Mouse (Mus musculus): ENCODE measurements around the gene Pnkp.

The Pnkp gene

GRCm38 (mm10) chr7:44857042-44857552 is at the start of gene Pnkp:
Pnkp (plus strand) TSS chr7:44857139.
- peak; percentile 74 to 81 for DNase-seq (ENCODE audit: low read depth in 2 of 2, low spot score in 2 of 2)

- no peak for DNase-seq (ENCODE audit: low read depth in 2 of 2, low spot score in 2 of 2)
Observed at GRCm38 (mm10) chr7:44808927-44809326, 48.0 kb upstream of the Pnkp start.

- no peak for DNase-seq (ENCODE audit: low read depth in 2 of 2, low spot score in 2 of 2)
Observed at GRCm38 (mm10) chr7:44809466-44809865, 47.5 kb upstream of the Pnkp start.

GRCm38 (mm10) chr7:44810365-44810764 is 46.6 kb upstream of the Pnkp start:
- no peak for DNase-seq (ENCODE audit: low read depth in 2 of 2, low spot score in 2 of 2)

GRCm38 (mm10) chr7:44810819-44811557 is 46.0 kb upstream of the Pnkp start:
- no peak for DNase-seq (ENCODE audit: low read depth in 2 of 2, low spot score in 2 of 2)

GRCm38 (mm10) chr7:44812651-44813325 is 44.2 kb upstream of the Pnkp start:
- DNase-seq (ENCODE audit: low read depth in 2 of 2, low spot score in 2 of 2), result no peak

GRCm38 (mm10) chr7:44813985-44814384 is 43.0 kb upstream of the Pnkp start:
- DNase-seq (ENCODE audit: low read depth in 2 of 2, low spot score in 2 of 2), result no peak

- no peak for DNase-seq (ENCODE audit: low read depth in 2 of 2, low spot score in 2 of 2)
Observed at GRCm38 (mm10) chr7:44814423-44814822, 42.5 kb upstream of the Pnkp start.

GRCm38 (mm10) chr7:44814952-44815553 is 41.9 kb upstream of the Pnkp start:
- DNase-seq (ENCODE audit: low read depth in 2 of 2, low spot score in 2 of 2), result no peak

- DNase-seq (ENCODE audit: low read depth in 2 of 2, low spot score in 2 of 2), result peak; percentile 99
Observed at GRCm38 (mm10) chr7:44815721-44816469, 41.0 kb upstream of the Pnkp start, which contains the start of the genes Nup62 and Il4i1. Nup62 (plus strand) TSS chr7:44816088. Il4i1 (plus strand) TSS chr7:44816387.

- no peak for DNase-seq (ENCODE audit: low read depth in 2 of 2, low spot score in 2 of 2)
Observed at GRCm38 (mm10) chr7:44816470-44817021, 40.4 kb upstream of the Pnkp start, which contains the start of gene Atf5. Atf5 (minus strand) TSS chr7:44816658.

- no peak for DNase-seq (ENCODE audit: low read depth in 2 of 2, low spot score in 2 of 2)
Observed at GRCm38 (mm10) chr7:44817441-44817840, 39.5 kb upstream of the Pnkp start.

GRCm38 (mm10) chr7:44818164-44818563 is 38.8 kb upstream of the Pnkp start:
- no peak for DNase-seq (ENCODE audit: low read depth in 2 of 2, low spot score in 2 of 2)

GRCm38 (mm10) chr7:44818751-44819235 is 38.1 kb upstream of the Pnkp start:
- DNase-seq (ENCODE audit: low read depth in 2 of 2, low spot score in 2 of 2), result no peak

- no peak for DNase-seq (ENCODE audit: low read depth in 2 of 2, low spot score in 2 of 2)
Observed at GRCm38 (mm10) chr7:44819391-44819790, 37.5 kb upstream of the Pnkp start.

- DNase-seq (ENCODE audit: low read depth in 2 of 2, low spot score in 2 of 2), result no peak
Observed at GRCm38 (mm10) chr7:44819863-44820262, 37.1 kb upstream of the Pnkp start.

GRCm38 (mm10) chr7:44820525-44820924 is 36.4 kb upstream of the Pnkp start:
- no peak for DNase-seq (ENCODE audit: low read depth in 2 of 2, low spot score in 2 of 2)

- DNase-seq (ENCODE audit: low read depth in 2 of 2, low spot score in 2 of 2), result no peak
Observed at GRCm38 (mm10) chr7:44821666-44822448, 35.1 kb upstream of the Pnkp start.

GRCm38 (mm10) chr7:44823409-44823808 is 33.5 kb upstream of the Pnkp start:
- DNase-seq (ENCODE audit: low read depth in 2 of 2, low spot score in 2 of 2), result no peak

GRCm38 (mm10) chr7:44824872-44825271 is 32.1 kb upstream of the Pnkp start:
- peak; percentile 76 to 85 for DNase-seq (ENCODE audit: low read depth in 2 of 2, low spot score in 2 of 2)

All from CD8-positive naive resting alpha-beta T cell, adult 2 months (primary cell).